Mouse (Mus musculus) subcutaneous adipose tissue, adult 2 months (tissue): ENCODE data around the gene Gar1. TPM values are rescaled to one million over a fixed set of nuclear protein-coding genes. Genes with fewer than 3 reads are reported as not detected.

Source experiments
- polyA plus RNA-seq: library from polyadenylated mRNA; depleted of rRNA; stranded (reverse); fragments of >200 nt; gene quantifications from 2 replicates; pipeline ENCODE4 v1.2.3, GENCODE M21; 2012; ENCODE audit warnings: low replicate concordance; rRNA removed

Gene Gar1
- 11.7 and 37.4 TPM in 2 replicates for polyA plus RNA-seq

GRCm38 (mm10) chr3:129831035-129831568 lies at the start of gene Gar1:
Gene Gar1 (minus strand): TSS chr3:129831396.

GRCm38 (mm10) chr3:129878405-129879021 lies 47.3 kb upstream of the Gar1 start, which contains the start of gene Pla2g12a:
Gene Pla2g12a (plus strand): TSS chr3:129878606.

GRCm38 (mm10) chr3:129835388-129835934 lies 4.3 kb upstream of the Gar1 start, which contains the start of gene Cfi:
Gene Cfi (plus strand): TSS chr3:129835884.

GRCm38 (mm10) chr3:129822206-129822775 lies 8.9 kb downstream of the Gar1 start, which contains the start of gene Rrh:
Gene Rrh (minus strand): TSS chr3:129822587.

GRCm38 (mm10) chr3:129803765-129804164 lies 27.4 kb downstream of the Gar1 start, which contains the start of gene Lrit3:
Gene Lrit3 (minus strand): TSS chr3:129804030.

Other genes with a start within 250 kb of the Gar1 start
- 0.98 and 4.6 TPM in 2 replicates for gene Egf, start 76.1 kb downstream of the Gar1 start, polyA plus RNA-seq
- not detected in 2 replicates for gene Lrit3, start 27.4 kb downstream of the Gar1 start, polyA plus RNA-seq
- gene Rrh, start 8.8 kb downstream of the Gar1 start, polyA plus RNA-seq = 0.10 TPM in 1 of 2 replicates, not detected in the other
- gene Cfi, start 4.5 kb upstream of the Gar1 start, polyA plus RNA-seq = 0.85 and 11.9 TPM in 2 replicates
- 63.5 and 83.3 TPM in 2 replicates for gene Pla2g12a, start 47.2 kb upstream of the Gar1 start, polyA plus RNA-seq
- 32.5 and 44.0 TPM in 2 replicates for gene Casp6, start 70.0 kb upstream of the Gar1 start, polyA plus RNA-seq
- gene Mcub, start 138.8 kb upstream of the Gar1 start, polyA plus RNA-seq = 7.3 and 13.9 TPM in 2 replicates
- 56.6 and 76.3 TPM in 2 replicates for gene Sec24b, start 230.2 kb upstream of the Gar1 start, polyA plus RNA-seq